Mouse (Mus musculus): Measurements from ENCODE around the gene Clk2. TPM values are rescaled to one million over a fixed set of nuclear protein-coding genes. Genes with fewer than 3 reads are reported as not detected.
"Not testable (repeated sequence)": the region's sequence is repeated elsewhere in the genome, so short reads cannot be mapped to it uniquely, and the experiment has no call there.

Clk2 gene
- polyA plus RNA-seq, 1 experiment from 2014 or later, result 26.5 TPM

DNA sequence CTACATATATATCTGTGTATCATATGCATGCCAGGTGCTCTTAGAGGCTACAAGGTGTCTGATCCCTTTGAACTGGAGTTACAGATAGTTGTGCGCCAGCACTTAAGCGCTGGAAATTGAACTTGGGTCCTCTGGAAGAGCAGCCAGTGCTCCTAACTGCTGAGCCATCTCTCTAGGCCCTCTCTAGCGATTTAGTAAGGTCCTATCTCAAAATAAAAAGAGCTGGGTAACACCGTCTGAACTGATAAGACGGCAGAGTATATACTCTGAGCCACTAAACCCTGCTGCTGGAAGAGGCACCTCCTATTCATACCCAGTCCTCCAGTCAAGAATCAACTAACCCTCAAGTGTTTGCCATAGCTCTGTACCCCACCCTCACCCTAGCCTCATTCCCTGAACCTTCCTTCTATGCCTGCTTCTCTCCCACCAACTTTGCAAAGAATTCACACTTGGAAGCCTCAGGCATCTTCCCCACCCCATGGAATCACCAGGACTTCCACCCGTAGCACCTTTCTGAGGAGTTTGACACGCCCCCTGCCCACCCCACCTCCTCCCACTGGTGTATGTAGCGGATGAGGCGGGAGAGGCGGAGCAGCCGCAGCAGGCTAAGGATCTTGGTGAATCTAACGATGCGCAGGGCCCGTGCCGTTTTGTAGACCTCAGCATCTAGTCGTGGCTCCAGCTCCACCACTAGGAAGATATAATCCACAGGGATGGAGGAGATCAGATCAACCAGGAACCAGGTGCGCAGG, 12.3 kb upstream of the Clk2 start:
- H3K4me1 ChIP-seq (ENCODE audit: control insufficient read depth, insufficient read depth, low read length), result no peaks in the 10 kb centered on the region
- H3K27me3 ChIP-seq (ENCODE audit: control insufficient read depth, insufficient read depth, low read length), result peaks cover 2% of the 10 kb centered on the region; the same call in 1 of the 2 replicates
- ATAC-seq (ENCODE audit: insufficient read depth, low FRiP score, low TSS enrichment) (no peak), DNase-seq (ENCODE audit: low spot score) (no peak)
- H3K27ac ChIP-seq (ENCODE audit: low read depth, low read length), result no peak overlapping the region
- 48% methylated on average over 17 of the region's 17 CpGs for WGBS
- H3K9me3 ChIP-seq (ENCODE audit: control insufficient read depth, low read length), result no peaks in the 10 kb centered on the region
- no peaks in the 10 kb centered on the region for H3K36me3 ChIP-seq (ENCODE audit: control insufficient read depth, insufficient read depth, low read length)
- no peak overlapping the region for H3K4me3 ChIP-seq (ENCODE audit: low read depth, low read length)
- no peak overlapping the region for H3K4me2 ChIP-seq (ENCODE audit: low read depth)
- no peak overlapping the region for H3K9ac ChIP-seq (ENCODE audit: low read length)

GRCm38 (mm10) chr3:89156951-89157350, 7.6 kb upstream of the Clk2 start:
- no peak overlapping the region for H3K4me2 ChIP-seq (ENCODE audit: low read depth)
- WGBS, result 92% methylated on average over 8 of the region's 8 CpGs
- no peaks in the 10 kb centered on the region for H3K36me3 ChIP-seq (ENCODE audit: control insufficient read depth, insufficient read depth, low read length)
- H3K9ac ChIP-seq (ENCODE audit: low read length), result no peak overlapping the region
- no peak overlapping the region for H3K4me3 ChIP-seq (ENCODE audit: low read depth, low read length)
- DNase-seq (ENCODE audit: low spot score), result no peak
- no peak for ATAC-seq (ENCODE audit: insufficient read depth, low FRiP score, low TSS enrichment)
- H3K9me3 ChIP-seq (ENCODE audit: control insufficient read depth, low read length), result no peaks in the 10 kb centered on the region
- H3K4me1 ChIP-seq (ENCODE audit: control insufficient read depth, insufficient read depth, low read length), result peaks cover 7% of the 10 kb centered on the region
- peaks cover 4% of the 10 kb centered on the region; the same call in 1 of the 2 replicates for H3K27me3 ChIP-seq (ENCODE audit: control insufficient read depth, insufficient read depth, low read length)
- no peak overlapping the region for H3K27ac ChIP-seq (ENCODE audit: low read depth, low read length)

GRCm38 (mm10) chr3:89158651-89159050, 5.9 kb upstream of the Clk2 start:
- Histone ChIP-seq H3K4me2 (ENCODE audit: low read depth) (peak overlapping the region; percentile 99), H3K4me1 (ENCODE audit: control insufficient read depth, insufficient read depth, low read length) (peaks cover 7% of the 10 kb centered on the region), H3K9ac (ENCODE audit: low read length) (peak overlapping the region; percentile 35; the same call in 1 of the 2 replicates), H3K27me3 (ENCODE audit: control insufficient read depth, insufficient read depth, low read length) (peaks cover 4% of the 10 kb centered on the region; the same call in 1 of the 2 replicates), H3K9me3 (ENCODE audit: control insufficient read depth, low read length) (no peaks in the 10 kb centered on the region), H3K27ac (ENCODE audit: low read depth, low read length) (no peak overlapping the region), H3K36me3 (ENCODE audit: control insufficient read depth, insufficient read depth, low read length) (no peaks in the 10 kb centered on the region), H3K4me3 (ENCODE audit: low read depth, low read length) (peak overlapping the region; percentile 68)
- DNase-seq (ENCODE audit: low spot score) (no peak), ATAC-seq (ENCODE audit: insufficient read depth, low FRiP score, low TSS enrichment) (no peak)
- 29% methylated on average over 7 of the region's 7 CpGs for WGBS

DNA sequence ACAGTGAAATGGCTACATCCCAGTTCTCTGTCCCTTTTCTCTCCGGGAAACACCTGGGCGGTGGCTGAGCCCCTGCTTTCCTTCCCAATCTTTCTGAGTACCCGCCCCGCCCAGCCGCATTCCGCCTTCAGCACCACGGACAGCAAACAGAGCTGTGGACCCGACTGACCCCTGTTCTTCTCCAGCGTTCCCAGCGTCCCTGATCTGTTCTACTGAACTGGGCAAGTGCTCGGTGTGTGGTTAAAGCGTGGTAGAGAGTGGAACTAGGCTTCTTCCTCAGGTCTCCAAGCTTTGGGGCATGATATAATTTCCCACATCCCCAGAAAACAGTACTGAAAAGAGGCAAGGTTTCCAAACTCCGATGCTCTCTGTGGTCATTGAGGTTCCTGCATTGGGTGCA, 5.4 kb upstream of the Clk2 start:
- Histone ChIP-seq H3K4me2 (ENCODE audit: low read depth) (peak overlapping the region; percentile 99), H3K4me3 (ENCODE audit: low read depth, low read length) (peak overlapping the region; percentile 68), H3K9me3 (ENCODE audit: control insufficient read depth, low read length) (no peaks in the 10 kb centered on the region), H3K27me3 (ENCODE audit: control insufficient read depth, insufficient read depth, low read length) (peaks cover 4% of the 10 kb centered on the region; the same call in 1 of the 2 replicates), H3K27ac (ENCODE audit: low read depth, low read length) (no peak overlapping the region), H3K4me1 (ENCODE audit: control insufficient read depth, insufficient read depth, low read length) (peaks cover 7% of the 10 kb centered on the region), H3K9ac (ENCODE audit: low read length) (peak overlapping the region; percentile 67), H3K36me3 (ENCODE audit: control insufficient read depth, insufficient read depth, low read length) (no peaks in the 10 kb centered on the region)
- 2% methylated on average over 13 of the region's 13 CpGs for WGBS
- DNase-seq (ENCODE audit: low spot score), result peak; percentile 69
- no peak; the same call in 1 of the 2 replicates for ATAC-seq (ENCODE audit: insufficient read depth, low FRiP score, low TSS enrichment)

GRCm38 (mm10) chr3:89159616-89160344, 4.8 kb upstream of the Clk2 start, which contains the start of gene Hcn3:
Hcn3 (minus strand) TSS chr3:89160196.
- H3K9ac ChIP-seq (ENCODE audit: low read length), result peak within 1 kb of the TSS; percentile 67
- peak; percentile 85 for DNase-seq (ENCODE audit: low spot score)
- H3K36me3 ChIP-seq (ENCODE audit: control insufficient read depth, insufficient read depth, low read length), result no peaks in the 10 kb centered on the region

DNA sequence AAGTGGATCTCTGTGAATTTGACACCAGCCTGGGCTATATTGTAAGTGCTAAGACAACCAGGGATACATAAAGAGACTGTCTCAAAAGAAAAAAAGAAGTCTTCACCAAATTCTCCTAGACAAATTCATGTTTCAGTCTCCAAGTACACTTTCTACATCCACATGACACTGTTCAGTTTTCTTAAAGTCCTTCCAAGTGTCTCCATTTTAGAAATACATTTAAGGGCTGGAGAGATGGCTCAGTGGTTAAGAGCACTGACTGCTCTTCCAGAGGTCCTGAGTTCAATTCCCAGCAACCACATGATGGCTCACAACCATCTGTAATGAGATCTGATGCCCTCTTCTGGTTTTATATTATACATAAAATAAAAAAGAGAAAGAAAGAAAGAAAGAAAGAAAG, 3.4 kb upstream of the Clk2 start:
- not testable (repeated sequence) for H3K9me3 ChIP-seq (ENCODE audit: control insufficient read depth, low read length); ATAC-seq (ENCODE audit: insufficient read depth, low FRiP score, low TSS enrichment); H3K4me2 ChIP-seq (ENCODE audit: low read depth); H3K36me3 ChIP-seq (ENCODE audit: control insufficient read depth, insufficient read depth, low read length); H3K27ac ChIP-seq (ENCODE audit: low read depth, low read length); H3K9ac ChIP-seq (ENCODE audit: low read length); H3K27me3 ChIP-seq (ENCODE audit: control insufficient read depth, insufficient read depth, low read length); H3K4me3 ChIP-seq (ENCODE audit: low read depth, low read length); DNase-seq (ENCODE audit: low spot score)
- peaks cover 15% of the 10 kb centered on the region for H3K4me1 ChIP-seq (ENCODE audit: control insufficient read depth, insufficient read depth, low read length)

More at GRCm38 (mm10) chr3:89159616-89160344, 4.8 kb upstream of the Clk2 start, which contains the start of gene Hcn3:
- Histone ChIP-seq H3K4me3 (ENCODE audit: low read depth, low read length) (peak within 1 kb of the TSS; percentile 68), H3K27ac (ENCODE audit: low read depth, low read length) (no peak within 1 kb of the TSS), H3K4me1 (ENCODE audit: control insufficient read depth, insufficient read depth, low read length) (peaks cover 7% of the 10 kb centered on the region), H3K27me3 (ENCODE audit: control insufficient read depth, insufficient read depth, low read length) (peaks cover 4% of the 10 kb centered on the region; the same call in 1 of the 2 replicates), H3K4me2 (ENCODE audit: low read depth) (peak within 1 kb of the TSS; percentile 99), H3K9me3 (ENCODE audit: control insufficient read depth, low read length) (no peaks in the 10 kb centered on the region)
- under 1% methylated on average over 54 of the region's 66 CpGs for WGBS
- ATAC-seq (ENCODE audit: insufficient read depth, low FRiP score, low TSS enrichment), result peak; percentile 74

DNA sequence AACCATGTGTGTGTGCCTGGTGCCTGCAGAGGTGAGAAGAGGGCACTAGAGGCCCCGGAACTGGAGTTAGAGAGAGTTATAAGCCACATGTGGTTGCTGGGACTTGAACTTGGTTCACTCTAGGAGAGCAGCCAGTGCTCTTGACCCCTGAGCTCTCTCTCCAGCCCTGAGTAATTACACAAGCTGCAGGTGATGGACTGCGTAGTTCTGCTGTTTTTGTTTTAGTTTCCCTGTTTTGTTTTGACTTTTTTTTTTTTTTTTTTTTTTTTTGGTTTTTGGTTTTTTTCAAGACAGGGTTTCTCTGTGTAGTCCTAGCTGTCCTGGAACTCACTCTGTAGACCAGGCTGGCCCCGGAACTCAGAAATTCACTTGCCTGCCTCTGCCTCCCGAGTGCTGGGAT, 2.8 kb upstream of the Clk2 start:
- no peak for ATAC-seq (ENCODE audit: insufficient read depth, low FRiP score, low TSS enrichment)
- H3K4me3 ChIP-seq (ENCODE audit: low read depth, low read length), result no peak overlapping the region
- H3K9ac ChIP-seq (ENCODE audit: low read length), result no peak overlapping the region
- H3K36me3 ChIP-seq (ENCODE audit: control insufficient read depth, insufficient read depth, low read length), result no peaks in the 10 kb centered on the region
- no peak for DNase-seq (ENCODE audit: low spot score)
- H3K27ac ChIP-seq (ENCODE audit: low read depth, low read length), result no peak overlapping the region
- H3K27me3 ChIP-seq (ENCODE audit: control insufficient read depth, insufficient read depth, low read length), result peaks cover 4% of the 10 kb centered on the region; the same call in 1 of the 2 replicates
- no peaks in the 10 kb centered on the region for H3K9me3 ChIP-seq (ENCODE audit: control insufficient read depth, low read length)
- 77% methylated on average over 4 of the region's 4 CpGs for WGBS
- H3K4me2 ChIP-seq (ENCODE audit: low read depth), result no peak overlapping the region
- H3K4me1 ChIP-seq (ENCODE audit: control insufficient read depth, insufficient read depth, low read length), result peaks cover 15% of the 10 kb centered on the region

- Histone ChIP-seq H3K27me3 (ENCODE audit: control insufficient read depth, insufficient read depth, low read length) (peaks cover 4% of the 10 kb centered on the region; the same call in 1 of the 2 replicates), H3K4me2 (ENCODE audit: low read depth) (no peak overlapping the region), H3K36me3 (ENCODE audit: control insufficient read depth, insufficient read depth, low read length) (no peaks in the 10 kb centered on the region; the same call in 1 of the 2 replicates), H3K4me1 (ENCODE audit: control insufficient read depth, insufficient read depth, low read length) (peaks cover 15% of the 10 kb centered on the region), H3K9ac (ENCODE audit: low read length) (no peak overlapping the region), H3K9me3 (ENCODE audit: control insufficient read depth, low read length) (no peaks in the 10 kb centered on the region), H3K27ac (ENCODE audit: low read depth, low read length) (no peak overlapping the region), H3K4me3 (ENCODE audit: low read depth, low read length) (no peak overlapping the region)
- ATAC-seq (ENCODE audit: insufficient read depth, low FRiP score, low TSS enrichment), result no peak
- DNase-seq (ENCODE audit: low spot score), result no peak
- 79% methylated on average over 1 of the region's 1 CpGs for WGBS
Measured at GRCm38 (mm10) chr3:89163123-89163522, 1.5 kb upstream of the Clk2 start.
